Mouse (Mus musculus) brain, adult 2 months (tissue): Measurements from ENCODE around the gene Kbtbd3.

Experiments used
- DNase-seq: peaks from one replicate; pipeline ENCODE4 v3.0.0; 2011; ENCODE audit warnings: low read depth, low spot score

Gene Kbtbd3

GRCm38 (mm10) chr9:4309351-4310085 is at the start of gene Kbtbd3, which contains the start of gene Aasdhppt:
TSS of gene Kbtbd3 (plus strand) at chr9:4309833.
TSS of gene Aasdhppt (minus strand) at chr9:4309471.
- DNase-seq: peak; percentile 100

GRCm38 (mm10) chr9:4259841-4260745 is 49.5 kb upstream of the Kbtbd3 start:
- DNase-seq: peak; percentile 57

- DNase-seq: no peak
Measured at GRCm38 (mm10) chr9:4260746-4261090, 48.9 kb upstream of the Kbtbd3 start.

- no peak for DNase-seq
Measured at GRCm38 (mm10) chr9:4266881-4267280, 42.8 kb upstream of the Kbtbd3 start.

- DNase-seq: no peak
Measured at GRCm38 (mm10) chr9:4283850-4284249, 25.8 kb upstream of the Kbtbd3 start.

- no peak for DNase-seq
Measured at GRCm38 (mm10) chr9:4300466-4300865, 9.2 kb upstream of the Kbtbd3 start.

GRCm38 (mm10) chr9:4304867-4305266 is 4.8 kb upstream of the Kbtbd3 start:
- no peak for DNase-seq

- DNase-seq: no peak
Measured at GRCm38 (mm10) chr9:4308628-4309350, 844 bp upstream of the Kbtbd3 start.

- no peak for DNase-seq
Measured at GRCm38 (mm10) chr9:4310706-4311105, 1.1 kb downstream of the Kbtbd3 start.

GRCm38 (mm10) chr9:4311162-4311561 is 1.5 kb downstream of the Kbtbd3 start:
- no peak for DNase-seq

GRCm38 (mm10) chr9:4313946-4314345 is 4.3 kb downstream of the Kbtbd3 start:
- peak; percentile 81 for DNase-seq

- DNase-seq: no peak
Measured at GRCm38 (mm10) chr9:4315746-4316145, 6.1 kb downstream of the Kbtbd3 start.

- DNase-seq: no peak
Measured at GRCm38 (mm10) chr9:4318939-4319721, 9.5 kb downstream of the Kbtbd3 start.

GRCm38 (mm10) chr9:4353163-4353562 is 43.5 kb downstream of the Kbtbd3 start:
- DNase-seq: no peak

GRCm38 (mm10) chr9:4375828-4376639 is 66.4 kb downstream of the Kbtbd3 start, which contains the start of gene Msantd4:
TSS of gene Msantd4 (plus strand) at chr9:4376562.
- peak; percentile 100 for DNase-seq

- DNase-seq: no peak
Measured at GRCm38 (mm10) chr9:4376640-4377120, 67.0 kb downstream of the Kbtbd3 start.
